ENCODE assay signal across 11 mouse cellular contexts in genomic region chr12:3377190-3377589, GRCm38 (mm10). TPM values are rescaled to one million over a fixed set of nuclear protein-coding genes. Genes with fewer than 3 reads are reported as not detected.
DNase-seq lines count a peak whose midpoint lies in the region; ATAC-seq and TF ChIP-seq lines count a peak whose summit lies in the region.
"Had no signal": no experiment of that assay in that cellular context is flagged by ENCODE, and none has a peak within 500 bp of the region (broad histone marks: within the 10 kb centered on the region; RNA-seq: fewer than 3 reads in every experiment).

No protein-coding gene starts in this region.

- no peak for TF ChIP-seq EP300 in heart, adult 2 months (IDR thresholded peaks at IDR 0.05; ENCODE audit: insufficient read depth, low read depth, low read length)

- ATAC-seq in common myeloid progenitor, adult 5-6 weeks (replicated peaks; ENCODE audit: low read depth, poor library complexity, severe bottlenecking): peak; percentile 95

- H3K4me3 ChIP-seq in heart, adult 2 months: no peak overlapping the region
- no peak overlapping the region for H3K4me3 ChIP-seq in heart, embryonic 10.5 days
- H3K4me3 ChIP-seq in thymus, adult 2 months (ENCODE audit: control insufficient read depth, insufficient read depth, low read length): no peak overlapping the region
- H3K4me3 ChIP-seq: liver, embryonic 13.5 days had no signal

- WGBS in heart, adult 2 months: 45% methylated on average over 3 of the region's 3 CpGs
- 32% methylated on average over 3 of the region's 3 CpGs for WGBS in heart, embryonic 10.5 days
- 53% methylated on average over 3 of the region's 3 CpGs for WGBS in thymus, adult 2 months

- peak; percentile 42 for TF ChIP-seq CTCF in heart, adult 2 months (IDR thresholded peaks at IDR 0.05)
- no peak for TF ChIP-seq CTCF in thymus, adult 2 months (IDR thresholded peaks at IDR 0.05; ENCODE audit: borderline replicate concordance, control insufficient read depth, extremely low read depth, insufficient read depth, low read length, poor library complexity)

- H3K9ac ChIP-seq in heart, adult 2 months (ENCODE audit: low read depth, low read length): no peak overlapping the region
- H3K9ac ChIP-seq: liver, embryonic 13.5 days had no signal

- DNase-seq in heart, adult 2 months: no peak
- no peak for DNase-seq in heart, embryonic 10.5 days (ENCODE audit: low spot score)
- peak; percentile 34 for DNase-seq in thymus, adult 2 months
- DNase-seq in thymus, adult 18-20 months: no peak
- peak; percentile 56 for DNase-seq in thymus, postnatal 4 days
- no peak for DNase-seq in adrenal gland, postnatal 10 days
- DNase-seq in adrenal gland, adult 18-20 months (ENCODE audit: low spot score in 2 of 2): no peak
- DNase-seq: gastrocnemius, postnatal 10 days; heart, postnatal 14 days; liver, embryonic 13.5 days had no signal

- no peaks in the 10 kb centered on the region; the same call in 1 of the 2 replicates for H3K4me1 ChIP-seq in heart, adult 2 months (ENCODE audit: control insufficient read depth, insufficient read depth, low read length)
- peaks cover 11% of the 10 kb centered on the region; the same call in 1 of the 2 replicates for H3K4me1 ChIP-seq in heart, embryonic 10.5 days
- no peaks in the 10 kb centered on the region for H3K4me1 ChIP-seq in thymus, adult 2 months (replicated peaks; ENCODE audit: control insufficient read depth, insufficient read depth, low read length)
- H3K4me1 ChIP-seq: liver, embryonic 13.5 days had no signal

- H3K36me3 ChIP-seq in heart, adult 2 months (ENCODE audit: control insufficient read depth, insufficient read depth, low read length): no peaks in the 10 kb centered on the region; the same call in 1 of the 2 replicates
- H3K36me3 ChIP-seq in heart, embryonic 10.5 days: 0 out of 2 replicates have a peak, but pooled peaks cover 3% of the 10 kb centered on the region
- H3K36me3 ChIP-seq in thymus, adult 2 months (ENCODE audit: control insufficient read depth, insufficient read depth, low read length): no peaks in the 10 kb centered on the region; the same call in 1 of the 2 replicates
- H3K36me3 ChIP-seq: liver, embryonic 13.5 days had no signal

- H3K9me3 ChIP-seq in heart, embryonic 10.5 days: no peaks in the 10 kb centered on the region
- H3K9me3 ChIP-seq: liver, embryonic 13.5 days had no signal

- intact Hi-C loops in heart, adult 2 months (cut with DNase I): no loop called here

- H3K79me2 ChIP-seq in heart, adult 2 months (replicated peaks; ENCODE audit: control insufficient read depth, insufficient read depth, low read length): no peaks in the 10 kb centered on the region; the same call in 1 of the 2 replicates

- H3K27ac ChIP-seq in heart, adult 2 months: no peak overlapping the region
- no peak overlapping the region for H3K27ac ChIP-seq in heart, embryonic 10.5 days
- H3K27ac ChIP-seq in thymus, adult 2 months (ENCODE audit: control insufficient read depth, insufficient read depth, low read length): no peak overlapping the region
- H3K27ac ChIP-seq: liver, embryonic 13.5 days had no signal

- no peak for TF ChIP-seq POLR2A in heart, adult 2 months (IDR thresholded peaks at IDR 0.05; ENCODE audit: insufficient read depth, low read depth, low read length)
- TF ChIP-seq POLR2A in thymus, adult 2 months (IDR thresholded peaks at IDR 0.05; ENCODE audit: control insufficient read depth, extremely low read depth, insufficient read depth, low read length, poor library complexity): no peak

- no peaks in the 10 kb centered on the region for H3K27me3 ChIP-seq in heart, adult 2 months (ENCODE audit: control insufficient read depth, insufficient read depth, low read length)
- no peaks in the 10 kb centered on the region for H3K27me3 ChIP-seq in heart, embryonic 10.5 days (ENCODE audit: insufficient read depth, poor library complexity, severe bottlenecking)
- H3K27me3 ChIP-seq in thymus, adult 2 months (ENCODE audit: control insufficient read depth, insufficient read depth, low read length): no peaks in the 10 kb centered on the region
- H3K27me3 ChIP-seq: liver, embryonic 13.5 days had no signal

RNA-seq across cellular contexts. Expression of gene Kif3c, which starts 12.3 kb away (rescaled TPM):
- 1 to 10 TPM; 4.8 to 5.5 TPM for total RNA-seq in heart, adult 2 months (2021)
- polyA plus RNA-seq in heart, adult 2 months (2012; rRNA removed): 3.5 and 9.1 TPM in 2 replicates
- polyA plus RNA-seq in heart, embryonic 10.5 days (2016; fragmentation: Nextera tagmentation; extraction: Ambion mirVana): 8.5 and 9.0 TPM in 2 replicates
- 17.5 and 17.6 TPM in 2 replicates for polyA plus RNA-seq in thymus, adult 2 months (2012; rRNA removed)
- 2.7 and 6.4 TPM in 2 replicates for total RNA-seq in common myeloid progenitor, adult 5-6 weeks (2017)
- 10 to 100 TPM; 13.2 to 18.5 TPM for total RNA-seq in adrenal gland, postnatal 10 days (2021)
- total RNA-seq in adrenal gland, adult 18-20 months (2021): 10 to 100 TPM; 15.0 to 23.6 TPM

RNA-seq across cellular contexts. Expression of gene Asxl2, which starts 49.5 kb away (rescaled TPM):
- total RNA-seq in heart, adult 2 months (2021): 10 to 100 TPM; 18.8 to 21.9 TPM
- polyA plus RNA-seq in heart, adult 2 months (2012; rRNA removed): 4.0 and 7.8 TPM in 2 replicates
- 16.8 and 22.1 TPM in 2 replicates for polyA plus RNA-seq in heart, embryonic 10.5 days (2016; fragmentation: Nextera tagmentation; extraction: Ambion mirVana)
- polyA plus RNA-seq in thymus, adult 2 months (2012; rRNA removed): 17.3 and 18.2 TPM in 2 replicates
- total RNA-seq in common myeloid progenitor, adult 5-6 weeks (2017): 36.7 and 47.4 TPM in 2 replicates
- 10 to 100 TPM; 31.6 to 37.7 TPM for total RNA-seq in adrenal gland, postnatal 10 days (2021)
- 10 to 100 TPM; 24.9 to 33.6 TPM for total RNA-seq in adrenal gland, adult 18-20 months (2021)

Comparison
In these comparisons a context has a peak if more than half of its experiments do, and no peak if none do; other contexts are left out.
1. DNase-seq: peak in thymus, adult 2 months (single experiment) and thymus, postnatal 4 days (single experiment); none in heart, adult 2 months (0 of 2), heart, embryonic 10.5 days (single experiment), thymus, adult 18-20 months (0 of 2), adrenal gland, postnatal 10 days (single experiment) and adrenal gland, adult 18-20 months (0 of 2).